Mouse (Mus musculus) c-Kit-positive CD71-positive TER-119-negative erythroid progenitor cells, embryonic 14.5 days (primary cell): ENCODE data around the gene Gm49673.
"Not testable (repeated sequence)": the region's sequence is repeated elsewhere in the genome, so short reads cannot be mapped to it uniquely, and the experiment has no call there.

Experiments
- DNase-seq: peaks from one replicate; pipeline ENCODE4 v3.0.0-alpha.2; 2013; ENCODE audit warnings: low read depth

The Gm49673 gene

GRCm38 (mm10) chr17:8039916-8040635 is 107.5 kb downstream of the Gm49673 start:
- not testable (repeated sequence) for DNase-seq

DNA sequence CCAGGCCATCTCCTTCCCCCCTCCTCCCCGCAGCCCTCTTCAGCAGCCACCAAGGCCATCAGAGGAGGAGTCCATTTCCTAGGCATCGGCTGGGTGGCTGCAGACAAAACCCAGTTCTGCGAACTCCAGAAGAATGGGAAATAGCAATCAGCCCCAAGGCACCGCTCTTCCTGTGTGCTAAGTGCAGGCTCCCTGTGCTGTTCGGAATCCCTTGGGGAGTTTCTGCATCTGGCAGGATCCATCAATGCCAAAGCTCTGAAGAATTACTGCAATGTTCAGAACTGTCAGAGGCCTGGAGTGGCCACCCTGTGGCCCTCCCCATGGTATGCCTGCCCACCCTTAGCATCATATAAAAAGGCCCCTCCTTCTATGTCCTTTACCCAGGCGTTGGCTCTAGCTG is 110.6 kb downstream of the Gm49673 start:
- not testable (repeated sequence) for DNase-seq
